Comparison of ENCODE assay signal across 10 mouse cellular contexts in genomic region chr7:116335133-116335532, GRCm38 (mm10). TPM values are rescaled to one million over a fixed set of nuclear protein-coding genes. Genes with fewer than 3 reads are reported as not detected.
DNase-seq lines count a peak whose midpoint lies in the region; ATAC-seq and TF ChIP-seq lines count a peak whose summit lies in the region.
"Had no signal": no experiment of that assay in that cellular context is flagged by ENCODE, and none has a peak within 500 bp of the region (broad histone marks: within the 10 kb centered on the region; RNA-seq: fewer than 3 reads in every experiment).

No protein-coding gene starts in this region.

- H3K4me1 ChIP-seq in neural tube, embryonic 11.5 days (ENCODE audit: control insufficient read depth, insufficient read depth, low read length) = no peaks in the 10 kb centered on the region
- peaks cover 7% of the 10 kb centered on the region; the same call in 1 of the 2 replicates for H3K4me1 ChIP-seq in limb, embryonic 14.5 days (ENCODE audit: control insufficient read depth, insufficient read depth, low read length)

- H3K27me3 ChIP-seq in neural tube, embryonic 11.5 days (ENCODE audit: control insufficient read depth, insufficient read depth, low read length) = no peaks in the 10 kb centered on the region
- no peaks in the 10 kb centered on the region for H3K27me3 ChIP-seq in limb, embryonic 14.5 days (ENCODE audit: control insufficient read depth, insufficient read depth, low read length)

- TF ChIP-seq POLR2A in limb, embryonic 14.5 days (IDR thresholded peaks at IDR 0.05; ENCODE audit: borderline replicate concordance, extremely low read depth, insufficient read depth, insufficient read length) = no peak

- peaks cover 7% of the 10 kb centered on the region for H3K36me3 ChIP-seq in neural tube, embryonic 11.5 days (ENCODE audit: control insufficient read depth, insufficient read depth, low read length)
- H3K36me3 ChIP-seq in limb, embryonic 14.5 days (ENCODE audit: control insufficient read depth, insufficient read depth, low read length) = peaks cover 39% of the 10 kb centered on the region

- no peak for ATAC-seq in neural tube, embryonic 11.5 days (ENCODE audit: insufficient read depth, low FRiP score, low TSS enrichment)
- no peak for ATAC-seq in limb, embryonic 14.5 days (ENCODE audit: low FRiP score, low read depth)
- no peak for ATAC-seq in granulocyte monocyte progenitor cell, adult 5-6 weeks (replicated peaks; ENCODE audit: poor library complexity, severe bottlenecking)

- H3K9me3 ChIP-seq in neural tube, embryonic 11.5 days (ENCODE audit: control insufficient read depth, low read length) = no peaks in the 10 kb centered on the region
- no peaks in the 10 kb centered on the region for H3K9me3 ChIP-seq in limb, embryonic 14.5 days (ENCODE audit: control insufficient read depth, low read length)

- no peak overlapping the region for H3K27ac ChIP-seq in neural tube, embryonic 11.5 days (ENCODE audit: low read depth, low read length)
- no peak overlapping the region for H3K27ac ChIP-seq in limb, embryonic 14.5 days (replicated peaks; ENCODE audit: low read depth, low read length)

- DNase-seq in embryo, embryonic 10.5 days (ENCODE audit: low spot score) = peak; percentile 21
- DNase-seq in embryo, embryonic 11 days = no peak
- no peak for DNase-seq in neural tube, embryonic 11.5 days (ENCODE audit: low spot score)
- no peak for DNase-seq in neural tube, embryonic 10.5 days (ENCODE audit: extremely low spot score, low spot score)
- no peak for DNase-seq in limb, embryonic 14.5 days (ENCODE audit: low spot score)
- no peak for DNase-seq in frontal cortex, postnatal 36 days (ENCODE audit: low spot score in 2 of 2)
- DNase-seq in layer of hippocampus, adult 11-12 months (ENCODE audit: low spot score) = no peak
- DNase-seq: adrenal gland, postnatal 36 days; thymus, postnatal 14 days had no signal

- H3K9ac ChIP-seq in neural tube, embryonic 11.5 days (ENCODE audit: low read length) = no peak overlapping the region
- H3K9ac ChIP-seq in limb, embryonic 14.5 days (ENCODE audit: low read depth, low read length, severe bottlenecking) = no peak overlapping the region

- peak overlapping the region; percentile 66; the same call in 1 of the 2 replicates for H3K4me2 ChIP-seq in neural tube, embryonic 11.5 days (ENCODE audit: low read depth)
- peak overlapping the region; percentile 82 for H3K4me2 ChIP-seq in limb, embryonic 14.5 days (replicated peaks; ENCODE audit: low read depth, low read length, severe bottlenecking)

- 71% methylated on average over 6 of the region's 6 CpGs for WGBS in neural tube, embryonic 11.5 days
- WGBS in limb, embryonic 14.5 days = 83% methylated on average over 6 of the region's 6 CpGs

- no peak overlapping the region for H3K4me3 ChIP-seq in neural tube, embryonic 11.5 days (ENCODE audit: low read depth, low read length)
- peak overlapping the region; percentile 90 for H3K4me3 ChIP-seq in limb, embryonic 14.5 days (replicated peaks; ENCODE audit: low read length)

RNA-seq across cellular contexts. Expression of gene Rps13, which starts 1.1 kb away (rescaled TPM):
- 696 and 786 TPM in 2 replicates for polyA plus RNA-seq in neural tube, embryonic 11.5 days (2014; fragmentation: Nextera tagmentation; extraction: Ambion mirVana)
- polyA plus RNA-seq in limb, embryonic 14.5 days (2012; rRNA removed) = 952 and 1,380 TPM in 2 replicates
- polyA plus RNA-seq in limb, embryonic 14.5 days (2014; fragmentation: Nextera tagmentation; extraction: Ambion mirVana) = 930 and 1,010 TPM in 2 replicates
- total RNA-seq in granulocyte monocyte progenitor cell, adult 5-6 weeks (2014; fragmentation: Nextera tagmentation) = 2,911 and 2,968 TPM in 2 replicates
- 2,703 and 3,256 TPM in 2 replicates for total RNA-seq in granulocyte monocyte progenitor cell, adult 5-6 weeks (2017)

RNA-seq across cellular contexts. Expression of gene Plekha7, which starts 27.0 kb away (rescaled TPM):
- 6.3 and 7.3 TPM in 2 replicates for polyA plus RNA-seq in neural tube, embryonic 11.5 days (2014; fragmentation: Nextera tagmentation; extraction: Ambion mirVana)
- 12.9 and 14.3 TPM in 2 replicates for polyA plus RNA-seq in limb, embryonic 14.5 days (2012; rRNA removed)
- polyA plus RNA-seq in limb, embryonic 14.5 days (2014; fragmentation: Nextera tagmentation; extraction: Ambion mirVana) = 9.2 and 9.9 TPM in 2 replicates
- not detected in 2 replicates for total RNA-seq in granulocyte monocyte progenitor cell, adult 5-6 weeks (2014; fragmentation: Nextera tagmentation)
- total RNA-seq in granulocyte monocyte progenitor cell, adult 5-6 weeks (2017) = not detected in 2 replicates
